Mouse (Mus musculus) bone marrow, adult 2 months (tissue): ENCODE results near the gene Lrrc51. TPM values are rescaled to one million over a fixed set of nuclear protein-coding genes. Genes with fewer than 3 reads are reported as not detected.
A peak's percentile ranks its signal among the peaks of the same experiment; 100 is the strongest.
"Not testable (repeated sequence)": the region's sequence is repeated elsewhere in the genome, so short reads cannot be mapped to it uniquely, and the experiment has no call there.

Experiments used
- H3K27ac ChIP-seq: fragments of 200-500 bp; 2 replicates; pipeline ENCODE4 v1.5.1; 2012; ENCODE audit warnings: low read depth, mild to moderate bottlenecking, control low read depth, inconsistent platforms, low read length; ENCODE audit not compliant: control insufficient read depth, poor library complexity, insufficient read depth
- H3K4me1 ChIP-seq: fragments of 200-500 bp; 2 replicates; pipeline ENCODE4 v1.6.1; 2011; ENCODE audit warnings: low read length; ENCODE audit not compliant: control insufficient read depth, insufficient read depth
- H3K4me3 ChIP-seq: fragments of 200-500 bp; replicated peaks from 2 replicates; pipeline ENCODE3; 2011; ENCODE audit warnings: mild to moderate bottlenecking, low read depth, low read length, control low read depth; ENCODE audit not compliant: control insufficient read depth
- CTCF ChIP-seq: fragments of 200-500 bp; IDR thresholded peaks from 2 replicates; pipeline ENCODE4 v1.5.1; 2011; ENCODE audit warnings: low read length, control low read depth; ENCODE audit not compliant: control insufficient read depth, insufficient read depth
- POLR2A ChIP-seq: fragments of 200-500 bp; IDR thresholded peaks from 2 replicates; pipeline ENCODE4 v1.6.1; 2011; ENCODE audit warnings: low read depth, mild to moderate bottlenecking, control low read depth, low read length, borderline replicate concordance; ENCODE audit not compliant: control insufficient read depth
- WGBS: fragments of 180-500 bp; shearing (Covaris S2); methylation state at CpG from one replicate; pipeline ENCODE4 v1.1.7; 2018; 5-methylcytosine and 5-hydroxymethylcytosine counted together
- polyA plus RNA-seq: library from polyadenylated mRNA; stranded (reverse); fragments of >200 nt; gene quantifications from 2 replicates; pipeline ENCODE4 v1.2.4, GENCODE M21; 2011; ENCODE audit warnings: low replicate concordance; ENCODE audit not compliant: missing spikeins, insufficient read depth, insufficient read length

The Lrrc51 gene
- polyA plus RNA-seq, 1 experiment, result not detected

DNA sequence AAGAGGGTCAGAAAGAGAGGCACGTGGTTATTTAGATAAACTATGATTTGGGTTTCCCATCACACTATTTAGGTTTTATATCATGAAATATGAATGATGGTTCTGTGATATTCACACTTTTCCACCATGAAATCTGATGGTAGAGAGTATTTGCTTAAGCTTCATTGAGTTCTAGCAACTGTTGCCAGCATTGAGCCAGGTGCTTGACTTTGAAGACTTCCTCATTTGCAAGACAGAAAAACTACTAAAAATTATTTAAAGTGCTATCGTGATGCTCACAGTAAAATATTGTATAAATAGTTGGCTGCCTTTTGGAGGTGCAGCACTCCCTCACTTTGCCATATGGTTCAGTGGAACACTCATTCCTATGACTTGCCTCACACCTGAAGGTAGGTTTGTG is 21.6 kb upstream of the Lrrc51 start:
- whole genome bisulfite sequencing, result 37% methylated on average over 2 of the region's 2 CpGs
- H3K4me1 ChIP-seq, result no peaks in the 10 kb centered on the region; the same call in 1 of the 2 replicates
- no peak for TF ChIP-seq POLR2A
- no peak for TF ChIP-seq CTCF
- no peak overlapping the region for H3K27ac ChIP-seq
- no peak overlapping the region for H3K4me3 ChIP-seq

DNA sequence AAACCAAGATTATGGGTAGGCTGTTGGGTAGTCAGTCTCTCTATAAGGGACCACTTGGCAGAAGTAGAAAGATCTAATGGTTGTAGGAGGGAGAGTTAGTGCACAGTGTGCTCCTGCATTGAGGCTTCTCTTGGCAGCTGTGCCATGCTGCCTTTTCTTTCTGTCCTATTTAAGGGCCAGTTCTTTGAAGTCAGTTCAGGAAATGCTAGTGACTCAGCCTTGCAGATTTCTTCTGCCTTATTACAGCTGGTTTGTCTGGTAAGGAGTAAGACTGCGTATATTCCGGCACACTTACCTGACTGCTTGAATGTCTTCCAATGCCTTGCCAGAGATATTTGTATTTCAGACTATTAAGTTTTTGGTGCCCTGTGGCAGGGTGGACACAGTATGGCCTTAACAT is 20.5 kb upstream of the Lrrc51 start:
- H3K4me3 ChIP-seq, result no peak overlapping the region
- no peak for TF ChIP-seq CTCF
- no peak for TF ChIP-seq POLR2A
- 52% methylated on average over 2 of the region's 2 CpGs for WGBS
- H3K27ac ChIP-seq, result no peak overlapping the region
- H3K4me1 ChIP-seq, result no peaks in the 10 kb centered on the region; the same call in 1 of the 2 replicates

DNA sequence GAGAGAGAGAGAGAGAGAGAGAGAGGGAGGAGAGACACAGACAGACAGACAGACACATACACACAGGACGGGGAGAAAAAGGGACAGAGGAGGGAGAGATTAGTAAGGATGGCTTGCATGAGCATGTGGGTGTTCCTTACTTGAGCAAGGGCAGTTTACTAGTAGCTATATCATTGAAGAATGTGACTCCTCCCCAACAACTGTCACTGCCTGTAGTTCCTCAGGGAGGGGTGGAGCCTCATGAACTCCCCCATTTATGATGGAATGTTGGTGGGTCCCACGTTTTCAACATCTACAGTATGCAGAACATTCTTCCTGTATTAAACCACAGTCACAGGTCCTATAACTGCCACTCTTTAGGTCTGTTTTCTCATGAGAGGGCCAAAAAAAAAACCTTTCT is 18.4 kb upstream of the Lrrc51 start:
- Histone ChIP-seq H3K27ac (no peak overlapping the region), H3K4me3 (no peak overlapping the region), H3K4me1 (no peaks in the 10 kb centered on the region; the same call in 1 of the 2 replicates)
- TF ChIP-seq CTCF, result no peak
- no peak for TF ChIP-seq POLR2A
- 7% methylated on average over 2 of the region's 2 CpGs for WGBS

DNA sequence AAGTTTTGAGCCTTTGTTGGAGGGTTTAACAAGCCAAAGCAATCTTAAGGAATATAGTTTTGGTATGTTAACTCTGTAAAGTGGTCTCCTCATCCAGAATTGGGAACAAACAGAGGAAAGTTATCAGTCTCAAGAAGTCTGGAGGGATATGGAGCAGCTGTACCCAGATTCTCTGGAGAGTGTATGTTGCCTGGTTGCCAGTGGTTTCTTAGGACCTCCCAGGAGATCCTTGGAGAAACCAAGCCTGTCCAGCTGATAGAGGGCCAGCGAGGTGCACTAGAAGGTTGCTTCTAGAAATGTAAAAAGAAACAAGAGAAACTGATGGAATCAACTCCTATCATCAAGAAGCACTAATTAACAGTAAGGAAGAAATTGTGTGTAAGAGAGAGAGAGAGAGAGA is 18.0 kb upstream of the Lrrc51 start:
- Histone ChIP-seq H3K4me1 (no peaks in the 10 kb centered on the region; the same call in 1 of the 2 replicates), H3K27ac (no peak overlapping the region), H3K4me3 (no peak overlapping the region)
- TF ChIP-seq CTCF (no peak), POLR2A (no peak)
- WGBS, result 36% methylated on average over 1 of the region's 1 CpGs

DNA sequence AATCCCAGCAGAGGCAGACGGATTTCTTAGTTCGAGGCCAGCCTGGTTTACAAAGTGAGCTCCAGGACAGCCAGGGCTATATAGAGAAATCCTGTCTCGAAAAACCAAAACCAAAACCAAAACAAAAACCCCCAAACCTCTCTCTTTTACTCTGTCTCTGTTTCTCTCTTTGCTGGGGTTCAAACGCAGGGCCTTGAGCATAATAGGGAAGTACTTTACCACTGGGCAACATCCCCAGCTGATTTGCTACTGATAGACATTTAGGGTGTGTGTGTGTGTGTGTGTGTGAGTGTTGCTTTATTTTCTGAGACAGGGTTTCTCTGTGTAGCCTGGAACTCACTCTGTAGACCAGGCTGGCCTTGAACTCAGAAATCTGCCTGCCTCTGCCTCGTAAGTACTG is 15.3 kb upstream of the Lrrc51 start:
- peak overlapping the region; percentile 38; the same call in 1 of the 2 replicates for H3K27ac ChIP-seq
- not testable (repeated sequence) for H3K4me1 ChIP-seq, H3K4me3 ChIP-seq
- WGBS, result 27% methylated on average over 5 of the region's 5 CpGs

DNA sequence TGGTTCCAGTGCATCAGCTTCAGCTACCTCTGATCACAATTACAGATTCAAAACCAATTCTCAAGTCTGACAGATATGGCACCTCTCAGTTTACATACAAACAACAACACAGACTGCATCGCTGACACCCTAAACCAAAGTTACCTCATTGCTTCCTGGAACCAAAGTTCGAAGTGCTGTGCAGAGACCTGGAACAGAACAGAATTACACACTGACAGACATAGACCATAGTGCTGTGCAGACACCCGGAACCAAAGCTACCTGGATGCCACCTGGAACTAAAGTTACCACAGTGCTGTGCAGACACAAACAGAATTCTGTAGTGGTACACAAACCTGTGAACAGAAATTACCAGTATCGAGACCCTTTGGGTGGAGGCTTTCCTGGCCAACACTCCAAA is 6.1 kb upstream of the Lrrc51 start:
- TF ChIP-seq CTCF, result no peak
- no peak for TF ChIP-seq POLR2A
- peaks cover 2% of the 10 kb centered on the region for H3K4me1 ChIP-seq
- no peak overlapping the region for H3K4me3 ChIP-seq
- no peak overlapping the region for H3K27ac ChIP-seq
- WGBS, result 81% methylated on average over 4 of the region's 4 CpGs

DNA sequence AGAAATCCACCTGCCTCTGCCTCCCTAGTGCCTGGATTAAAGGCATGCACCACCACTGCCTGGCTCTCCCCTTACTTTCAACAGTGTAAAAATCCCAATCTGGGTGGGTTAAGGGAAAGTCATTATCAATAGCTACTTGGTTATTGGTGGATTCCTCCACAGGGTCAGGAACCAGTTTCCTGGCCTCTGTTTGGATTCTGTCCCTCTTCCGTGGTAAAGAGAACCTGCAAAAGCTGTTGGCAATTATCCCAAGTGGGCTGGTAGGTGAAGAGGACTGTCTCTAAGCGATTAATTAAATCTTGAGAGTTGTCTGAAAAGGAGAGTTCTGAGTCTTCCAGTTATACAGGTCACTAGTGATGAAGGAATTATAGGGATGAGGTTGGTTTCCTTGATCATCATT is 4.7 kb upstream of the Lrrc51 start:
- Histone ChIP-seq H3K27ac (no peak overlapping the region), H3K4me3 (no peak overlapping the region), H3K4me1 (peaks cover 2% of the 10 kb centered on the region)
- WGBS, result 81% methylated on average over 2 of the region's 2 CpGs
- TF ChIP-seq CTCF (no peak), POLR2A (no peak)

DNA sequence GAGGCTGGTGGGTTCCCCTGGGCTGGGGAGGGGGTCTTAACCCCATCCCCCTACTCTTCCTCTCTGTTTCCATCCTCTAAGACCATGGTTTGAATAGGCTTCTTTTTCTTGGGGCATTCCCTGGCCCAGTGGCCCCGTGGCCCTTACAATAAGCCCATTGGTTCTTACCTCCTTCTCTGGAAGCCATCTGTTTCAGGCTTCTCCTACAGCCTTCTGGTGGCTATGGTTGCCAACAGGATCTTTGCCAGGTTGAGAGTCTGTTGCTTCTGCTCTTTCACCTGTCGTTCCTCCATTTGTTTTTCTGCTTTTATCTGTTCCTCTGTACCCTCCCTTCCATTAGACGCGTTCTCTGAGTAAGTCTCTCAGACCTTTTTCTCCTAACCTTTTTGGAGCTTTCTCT is 3.9 kb upstream of the Lrrc51 start:
- Histone ChIP-seq H3K4me3 (no peak overlapping the region), H3K27ac (no peak overlapping the region), H3K4me1 (peaks cover 2% of the 10 kb centered on the region)
- TF ChIP-seq POLR2A (no peak), CTCF (no peak)
- 93% methylated on average over 4 of the region's 4 CpGs for WGBS

DNA sequence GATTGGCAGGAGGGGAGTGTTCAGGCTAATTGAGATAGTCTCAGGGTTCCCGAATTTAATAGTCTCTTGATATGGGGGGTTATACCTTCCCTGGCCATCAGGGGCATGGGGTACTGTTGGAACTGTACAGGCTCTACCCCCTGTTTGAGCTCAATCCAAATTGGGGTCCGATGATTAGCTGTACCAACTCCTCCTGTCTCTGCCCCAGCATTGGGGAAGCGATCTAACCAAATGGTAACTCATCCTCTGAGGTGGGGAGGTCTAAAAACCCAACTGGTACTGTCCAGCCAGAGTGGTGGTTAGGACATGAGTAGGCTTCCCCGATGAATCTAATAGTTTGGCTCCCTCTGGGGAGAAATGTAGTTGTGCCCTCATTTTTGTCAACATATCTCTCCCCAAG is 3.3 kb upstream of the Lrrc51 start:
- 91% methylated on average over 4 of the region's 4 CpGs for WGBS
- H3K4me1 ChIP-seq, result peaks cover 2% of the 10 kb centered on the region
- TF ChIP-seq CTCF (no peak), POLR2A (no peak)
- H3K4me3 ChIP-seq, result no peak overlapping the region
- no peak overlapping the region for H3K27ac ChIP-seq

DNA sequence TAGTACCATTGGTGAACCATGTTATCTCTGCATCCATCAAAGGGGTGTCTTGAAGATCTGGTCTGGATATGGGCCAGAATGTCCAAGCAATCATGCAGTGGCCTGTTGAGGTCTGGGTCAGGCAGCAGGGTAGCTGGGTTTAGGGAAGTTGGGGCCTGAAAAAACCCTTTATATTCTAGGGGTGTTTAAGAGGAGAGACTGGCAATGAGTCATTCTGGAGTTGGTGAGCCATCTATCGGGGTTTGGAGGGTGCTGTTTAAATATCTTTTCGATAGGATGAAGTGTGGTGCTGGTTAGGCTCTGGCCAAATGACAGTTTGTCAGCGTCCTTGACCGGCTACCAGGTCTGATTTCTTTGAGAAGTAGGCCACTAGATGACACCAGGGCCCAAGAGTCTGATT is 2.3 kb upstream of the Lrrc51 start:
- Histone ChIP-seq H3K4me1 (peaks cover 2% of the 10 kb centered on the region), H3K27ac (no peak overlapping the region), H3K4me3 (peak overlapping the region; percentile 8)
- TF ChIP-seq POLR2A (no peak), CTCF (no peak)
- 62% methylated on average over 4 of the region's 4 CpGs for WGBS
